Mouse (Mus musculus) natural killer cell, adult 2 months (primary cell): ENCODE data around the gene Spag16.
"Not testable (repeated sequence)": the region's sequence is repeated elsewhere in the genome, so short reads cannot be mapped to it uniquely, and the experiment has no call there.

Source experiments
- DNase-seq, 2 experiments: peaks; one replicate each; pipeline ENCODE4 v3.0.0; 2022; ENCODE audit warnings: low spot score in 2 of 2

The Spag16 gene

GRCm38 (mm10) chr1:69826806-69827703 is at the start of gene Spag16:
Gene Spag16 (plus strand): TSS chr1:69826970.
- peak in 1 of 2 experiments; percentile 0 for DNase-seq

- peak; percentile 15 to 23 for DNase-seq
Measured at GRCm38 (mm10) chr1:69785129-69785528, 41.6 kb upstream of the Spag16 start.

GRCm38 (mm10) chr1:69786716-69787115 is 40.1 kb upstream of the Spag16 start:
- no peak for DNase-seq

DNA sequence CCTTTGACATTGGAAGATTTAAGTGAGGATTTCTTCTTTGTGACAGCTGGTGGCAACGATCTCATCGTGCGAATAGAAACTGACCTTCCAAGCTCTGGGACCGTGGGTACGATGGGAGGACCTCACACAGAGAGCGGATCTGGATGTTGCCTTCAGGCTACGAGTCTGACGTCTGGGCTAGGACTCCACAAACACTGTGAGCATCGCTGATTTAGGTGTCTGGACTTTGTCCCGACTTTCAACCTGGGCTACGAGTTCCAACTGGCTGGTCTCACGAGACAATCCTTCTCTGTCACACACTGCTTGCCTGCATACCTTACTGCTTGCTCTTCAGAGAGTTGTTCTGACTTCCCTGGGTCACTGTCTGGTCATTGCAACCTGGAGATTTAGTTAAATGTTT is 39.4 kb upstream of the Spag16 start:
- no peak for DNase-seq

DNA sequence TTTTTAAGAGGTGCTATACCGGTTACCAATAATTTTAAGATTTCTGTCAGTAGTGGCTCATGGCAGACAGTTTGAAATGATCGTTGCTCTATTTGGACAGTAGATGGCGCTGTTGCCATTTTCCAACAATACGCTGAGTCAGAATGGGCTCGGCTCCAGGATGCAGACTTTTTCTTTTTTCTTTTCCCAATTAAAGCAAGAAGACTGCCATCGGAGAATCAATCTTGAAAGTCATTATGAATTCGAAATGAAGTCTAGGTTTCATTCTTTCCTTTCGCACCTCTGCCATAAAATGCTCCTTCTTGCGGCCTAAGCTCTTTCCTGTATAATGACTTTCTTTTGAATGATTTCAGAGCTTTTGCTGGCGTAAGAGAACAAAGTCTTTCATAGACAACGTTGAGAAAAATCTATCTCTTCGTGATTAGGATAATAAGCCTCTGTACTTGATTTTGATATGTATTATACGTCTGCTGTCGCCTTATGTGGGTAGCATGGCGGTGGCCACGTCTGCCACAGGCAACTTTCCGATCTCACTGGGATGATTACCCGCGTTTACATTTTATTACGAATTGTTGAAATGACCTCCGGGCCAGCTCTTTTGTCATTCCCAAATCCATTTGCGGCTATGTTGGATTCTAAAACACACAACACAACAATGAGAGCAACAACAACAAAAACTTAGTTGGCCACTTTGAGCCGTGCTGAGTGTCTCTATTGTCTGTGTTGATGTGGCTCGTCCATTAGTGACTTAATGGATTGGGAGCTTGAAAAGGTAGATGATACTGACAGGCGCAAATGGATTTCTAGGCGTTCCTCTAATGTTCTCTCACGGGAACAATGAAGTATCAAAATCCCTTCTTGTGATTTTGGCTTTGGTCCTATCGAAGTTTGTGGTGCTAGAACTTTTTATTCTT is 36.2 kb upstream of the Spag16 start:
- peak; percentile 20 to 28 for DNase-seq

DNA sequence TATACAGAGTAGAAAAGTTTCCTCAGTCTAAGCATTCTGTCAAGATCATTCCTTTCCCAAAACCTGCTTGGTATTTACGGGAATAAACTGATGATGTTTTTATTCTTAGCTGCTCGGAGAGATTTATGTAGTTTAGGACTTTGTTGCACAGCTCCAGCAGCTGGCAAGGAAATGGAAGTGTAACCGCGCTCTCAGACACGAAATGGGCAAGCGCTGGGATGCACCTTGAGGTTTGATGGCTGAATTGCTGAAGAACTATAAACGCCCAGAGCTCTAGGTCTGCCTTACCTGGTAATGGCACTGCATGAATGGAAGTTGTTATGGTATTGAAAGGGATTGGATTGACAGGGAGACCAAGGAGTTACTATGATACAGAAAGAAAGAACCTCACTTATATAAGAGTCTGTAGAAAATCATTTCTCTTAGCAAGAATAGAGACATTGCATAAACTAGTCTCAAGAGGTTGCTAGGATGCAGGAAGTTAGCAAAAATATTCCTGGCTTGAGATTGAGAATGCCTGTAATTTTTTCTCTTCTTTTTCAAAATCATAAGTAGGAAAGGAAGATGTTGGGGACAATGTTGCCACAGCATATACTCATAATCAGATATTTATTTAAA is 27.7 kb upstream of the Spag16 start:
- DNase-seq, result no peak

- no peak for DNase-seq
Measured at GRCm38 (mm10) chr1:69810161-69810560, 16.6 kb upstream of the Spag16 start.

DNA sequence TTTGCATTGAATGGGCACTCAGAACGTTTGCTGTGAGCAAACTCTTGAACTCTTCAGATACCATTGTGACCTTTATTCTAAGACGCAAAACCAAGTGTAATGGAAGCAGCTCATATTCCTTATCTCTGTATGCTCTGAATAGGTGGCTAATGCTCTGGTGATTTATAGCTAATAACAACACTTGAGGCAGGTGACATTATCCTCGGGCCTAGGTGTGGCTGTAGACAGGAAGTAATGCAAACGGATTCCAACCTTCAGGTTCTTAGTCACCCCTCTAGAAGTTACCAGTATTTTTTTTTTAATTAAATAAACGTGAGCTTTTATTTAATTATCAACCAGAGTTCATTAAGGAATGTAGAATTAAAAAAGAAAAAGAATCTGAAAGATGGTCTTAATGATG is 1.1 kb upstream of the Spag16 start:
- not testable (repeated sequence) for DNase-seq

- DNase-seq, result no peak
Measured at GRCm38 (mm10) chr1:69828872-69829479, 2.2 kb downstream of the Spag16 start.

- DNase-seq, result no peak
Measured at GRCm38 (mm10) chr1:69830586-69830985, 3.8 kb downstream of the Spag16 start.

DNA sequence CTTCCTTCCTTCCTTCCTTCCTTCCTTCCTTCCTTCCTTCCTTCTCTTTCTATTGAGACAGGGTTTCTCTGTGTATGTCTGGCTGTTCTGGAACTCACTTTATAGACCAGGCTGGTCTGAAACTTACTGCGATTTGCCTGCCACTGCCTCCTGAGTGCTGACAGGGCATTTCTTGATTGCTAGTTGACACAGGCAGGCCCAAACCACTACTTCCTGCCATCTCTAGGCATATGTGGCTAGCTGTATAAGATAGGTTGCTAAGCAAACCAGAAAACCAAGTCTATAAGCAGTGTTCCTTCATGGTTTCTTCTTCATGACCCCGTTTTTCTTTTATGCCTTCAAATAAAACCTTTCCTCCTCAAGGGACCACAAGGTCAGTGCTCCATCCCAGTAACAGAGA is 4.2 kb downstream of the Spag16 start:
- no peak for DNase-seq

DNA sequence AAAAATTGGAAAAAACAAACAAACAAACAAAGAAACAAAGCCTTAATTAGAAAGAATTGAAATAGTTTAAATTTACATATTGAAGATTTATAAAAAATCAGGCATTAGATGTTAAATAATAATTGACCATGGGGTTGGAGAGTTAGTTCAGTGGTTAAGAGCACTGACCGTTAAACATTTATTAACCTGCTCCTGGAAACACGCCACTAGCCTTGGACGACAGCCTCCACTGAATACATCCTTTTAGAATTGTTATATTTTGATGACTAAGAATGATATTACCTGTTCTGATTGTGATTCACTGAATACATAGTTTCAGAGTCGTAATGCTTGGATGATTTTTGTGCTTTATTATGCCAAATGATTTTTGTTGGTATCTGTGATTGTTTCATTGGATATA is 6.7 kb downstream of the Spag16 start:
- DNase-seq, result not testable (repeated sequence)

DNA sequence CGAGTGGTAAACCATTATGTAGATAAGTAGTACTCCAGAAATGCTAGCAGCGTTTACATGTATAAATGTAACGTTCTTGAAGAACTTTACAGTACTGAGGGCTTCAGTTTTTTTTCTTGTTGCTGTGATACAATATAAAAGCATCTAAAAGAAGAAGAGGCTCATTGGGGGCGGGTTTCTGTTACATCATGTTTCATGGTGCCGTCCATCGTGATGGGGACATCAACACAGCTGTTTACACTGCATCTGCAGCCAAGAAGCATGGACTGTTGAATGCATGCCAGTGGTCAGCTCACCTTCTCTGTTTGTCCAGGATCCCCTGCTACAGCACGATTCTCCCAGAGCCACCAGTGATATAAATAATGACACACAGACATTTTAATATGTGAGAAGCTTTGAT is 26.7 kb downstream of the Spag16 start:
- DNase-seq, result no peak

- no peak for DNase-seq
Measured at GRCm38 (mm10) chr1:69867776-69868175, 41.0 kb downstream of the Spag16 start.

DNA sequence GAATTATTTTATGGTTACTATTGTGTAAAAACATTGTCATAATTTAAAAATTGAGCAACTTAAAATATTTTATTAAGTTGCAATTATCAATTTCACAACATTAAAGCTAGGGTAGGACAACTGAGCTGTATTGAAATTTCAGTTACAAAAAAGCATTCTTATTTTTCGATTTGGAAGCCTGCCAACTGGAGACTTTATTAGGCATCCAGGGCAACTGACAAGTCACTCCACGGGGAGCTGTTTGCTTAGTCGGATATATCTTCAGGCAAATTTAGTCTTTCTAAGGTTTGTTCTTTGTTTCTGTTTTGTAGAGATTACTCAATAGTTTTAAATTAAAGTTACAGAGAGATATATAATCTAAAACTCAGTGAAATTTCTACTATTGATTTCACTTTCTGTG is 129.8 kb downstream of the Spag16 start:
- no peak for DNase-seq

DNA sequence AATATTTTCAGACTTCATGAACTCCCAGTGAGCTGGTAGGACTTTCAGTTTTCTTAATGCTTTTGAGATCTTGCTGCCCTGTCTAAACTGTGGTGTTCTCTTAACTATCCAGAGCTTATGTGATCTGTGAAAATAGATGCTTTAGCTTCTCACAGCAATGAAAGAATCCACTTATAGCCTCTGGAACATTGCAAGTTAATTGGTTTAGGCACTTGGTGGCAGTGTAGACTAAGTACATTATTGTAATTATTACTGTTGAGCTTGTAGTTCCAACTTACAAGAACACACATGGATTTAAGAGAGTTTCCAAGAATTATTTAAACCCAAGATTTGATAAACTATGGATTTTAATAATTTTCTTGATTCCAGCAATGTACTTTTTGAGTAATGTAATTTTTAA is 170.1 kb downstream of the Spag16 start:
- DNase-seq, result no peak

- no peak for DNase-seq
Measured at GRCm38 (mm10) chr1:70012991-70013390, 186.2 kb downstream of the Spag16 start.

DNA sequence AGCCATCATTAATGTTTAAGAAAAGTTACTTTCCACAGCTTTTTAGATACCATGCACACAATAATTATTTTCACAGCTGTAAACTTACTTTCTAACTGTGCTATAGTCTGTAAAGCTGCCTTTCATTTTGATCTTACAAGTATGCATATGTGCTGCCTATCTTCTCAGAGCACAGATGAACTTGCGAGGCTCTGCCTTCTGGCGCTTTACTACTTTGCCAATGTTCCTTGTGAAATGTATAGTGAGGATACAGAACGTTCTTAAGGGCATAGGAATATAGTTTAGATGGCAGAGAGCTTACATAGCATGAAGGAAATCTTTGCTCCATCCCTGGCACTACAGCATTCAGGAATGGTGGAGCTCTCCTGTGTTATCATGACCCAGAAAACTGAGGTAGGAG is 210.6 kb downstream of the Spag16 start:
- no peak for DNase-seq

- no peak for DNase-seq
Measured at GRCm38 (mm10) chr1:70067404-70067803, 240.6 kb downstream of the Spag16 start.

DNA sequence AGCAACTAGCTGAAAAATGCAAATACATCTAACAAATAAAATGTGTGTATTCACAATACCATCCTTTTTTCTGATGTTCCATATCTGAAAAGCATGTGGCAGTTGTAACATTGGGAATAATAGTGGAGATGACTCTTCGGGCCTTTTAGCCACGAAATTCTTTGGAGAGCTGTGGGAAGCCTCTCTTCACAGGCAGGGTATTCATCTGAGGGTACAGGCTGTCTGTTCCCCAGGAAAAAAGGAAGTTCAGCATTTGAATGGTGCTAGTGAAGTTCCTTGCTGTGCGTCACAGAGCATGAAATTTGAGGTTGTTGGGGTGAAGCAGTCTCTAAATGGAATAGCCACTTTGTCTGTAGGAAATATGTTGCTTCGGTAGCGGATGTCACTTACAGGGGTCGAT is 246.7 kb downstream of the Spag16 start:
- no peak for DNase-seq

DNA sequence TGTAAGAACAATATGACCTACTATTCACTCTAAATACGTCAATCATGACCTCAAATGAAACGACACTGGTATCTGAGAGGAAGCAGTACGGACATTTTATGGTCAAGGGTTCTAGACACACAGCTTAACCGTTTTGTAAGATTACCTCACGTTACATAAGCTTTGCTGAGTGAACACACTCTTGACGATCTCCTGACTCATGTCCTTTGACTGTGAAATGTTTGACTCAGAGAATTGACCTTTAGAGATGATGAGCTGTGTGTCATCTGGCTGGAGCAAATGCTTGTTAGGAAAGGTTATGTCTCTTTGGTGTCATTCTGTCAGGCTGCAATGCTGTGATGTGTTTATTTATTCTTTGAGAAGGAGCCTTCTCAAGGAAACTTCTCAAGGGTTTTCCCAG is 252.0 kb downstream of the Spag16 start:
- DNase-seq, result no peak
